Mouse (Mus musculus) forebrain, embryonic 15.5 days (tissue): ENCODE results near the gene Krtap1-4. TPM values are rescaled to one million over a fixed set of nuclear protein-coding genes. Genes with fewer than 3 reads are reported as not detected.
"Not testable (repeated sequence)": the region's sequence is repeated elsewhere in the genome, so short reads cannot be mapped to it uniquely, and the experiment has no call there.

Source experiments
- ATAC-seq: fragments of 200-750 bp; cut with Nextera tagmentation; replicated peaks from 2 replicates; pipeline ENCODE4 v1.8.0; 2017; ENCODE audit warnings: mild to moderate bottlenecking, moderate TSS enrichment, moderate library complexity
- H3K27ac ChIP-seq: fragments of 300-500 bp; sonication (generic); replicated peaks from 2 replicates; pipeline ENCODE4 v1.5.1; 2015; ENCODE audit warnings: mild to moderate bottlenecking, inconsistent platforms
- H3K27me3 ChIP-seq: fragments of 300-500 bp; sonication (generic); 2 replicates; pipeline ENCODE4 v1.6.1; 2015; ENCODE audit warnings: inconsistent platforms
- H3K36me3 ChIP-seq: fragments of 300-500 bp; sonication (generic); 2 replicates; pipeline ENCODE4 v1.6.1; 2015; ENCODE audit warnings: mild to moderate bottlenecking, inconsistent platforms
- H3K4me1 ChIP-seq: fragments of 300-500 bp; sonication (generic); 2 replicates; pipeline ENCODE4 v1.6.1; 2015; ENCODE audit warnings: inconsistent platforms
- H3K4me2 ChIP-seq: fragments of 300-500 bp; sonication (generic); replicated peaks from 2 replicates; pipeline ENCODE4 v1.6.1; 2015; ENCODE audit warnings: mild to moderate bottlenecking, inconsistent platforms
- H3K4me3 ChIP-seq: fragments of 300-500 bp; sonication (generic); 2 replicates; pipeline ENCODE4 v1.5.1; 2015; ENCODE audit warnings: mild to moderate bottlenecking, inconsistent platforms
- H3K9ac ChIP-seq: fragments of 300-500 bp; sonication (generic); replicated peaks from 2 replicates; pipeline ENCODE4 v1.6.1; 2015; ENCODE audit warnings: mild to moderate bottlenecking, inconsistent platforms
- H3K9me3 ChIP-seq: fragments of 300-500 bp; sonication (generic); 2 replicates; pipeline ENCODE4 v1.6.1; 2016; ENCODE audit warnings: inconsistent platforms
- WGBS: fragments of 180-500 bp; shearing (Covaris S2); methylation state at CpG from one replicate; pipeline ENCODE4 v1.1.7; 2015; ENCODE audit warnings: mixed read lengths; 5-methylcytosine and 5-hydroxymethylcytosine counted together
- polyA plus RNA-seq: library from polyadenylated mRNA; unstranded; fragments of >200 nt; fragmentation: Nextera tagmentation; extraction: Ambion mirVana; gene quantifications from 2 replicates; pipeline ENCODE4 v1.2.1, GENCODE M21; 2015

Krtap1-4 gene
- polyA plus RNA-seq = not detected in 2 replicates

DNA sequence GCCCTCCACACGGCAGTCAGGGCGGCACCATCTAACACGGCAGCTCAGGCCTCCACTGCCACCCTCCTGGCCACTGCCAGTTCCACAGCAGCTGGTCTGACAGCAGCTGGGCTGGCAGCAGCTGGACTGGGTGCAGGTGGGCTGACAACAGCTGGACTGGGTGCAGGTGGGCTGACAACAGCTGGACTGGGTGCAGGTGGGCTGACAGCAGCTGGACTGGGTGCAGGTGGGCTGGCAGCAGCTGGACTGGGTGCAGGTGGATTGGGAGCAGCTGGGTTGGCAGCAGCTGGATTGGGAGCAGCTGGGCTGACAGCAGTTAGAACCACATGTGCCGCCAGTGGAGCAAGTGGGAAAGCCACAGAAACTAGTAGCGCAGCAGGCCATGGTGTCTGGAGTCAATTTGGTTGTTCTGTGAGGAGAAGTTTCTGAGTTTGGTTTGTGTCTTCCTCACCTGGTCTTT is at the start of gene Krtap1-4:
Gene Krtap1-4 (minus strand): TSS at position 410 of the 460 bp plus-strand sequence.
- ATAC-seq = no peak
- H3K27me3 ChIP-seq = no peaks in the 10 kb centered on the region
- H3K4me1 ChIP-seq = no peaks in the 10 kb centered on the region
- H3K9me3 ChIP-seq = no peaks in the 10 kb centered on the region
- no peak within 1 kb of the TSS for H3K4me2 ChIP-seq
- 82% methylated on average over 5 of the region's 5 CpGs for WGBS
- H3K9ac ChIP-seq = no peak within 1 kb of the TSS
- no peak within 1 kb of the TSS for H3K4me3 ChIP-seq
- no peaks in the 10 kb centered on the region for H3K36me3 ChIP-seq
- no peak within 1 kb of the TSS for H3K27ac ChIP-seq

DNA sequence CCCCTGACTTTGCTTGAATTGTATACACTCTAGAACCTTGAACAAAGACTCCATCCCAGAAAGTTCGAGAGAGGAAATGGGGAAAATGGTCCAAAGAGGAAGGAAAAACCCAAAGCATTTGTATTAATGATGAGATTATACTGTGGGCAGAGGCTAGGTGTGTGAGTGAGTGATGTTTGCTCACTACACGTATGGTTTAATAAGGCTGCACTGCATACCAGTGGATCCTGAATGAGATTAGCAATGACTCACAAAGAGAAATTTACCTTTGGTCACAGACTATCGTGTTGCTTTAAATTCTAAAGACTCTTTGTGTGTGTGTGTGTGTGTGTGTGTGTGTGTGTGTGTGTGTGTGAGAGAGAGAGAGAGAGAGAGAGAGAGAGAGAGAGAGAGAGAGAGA is 47.4 kb upstream of the Krtap1-4 start:
- no peak overlapping the region for H3K9ac ChIP-seq
- no peaks in the 10 kb centered on the region for H3K9me3 ChIP-seq
- ATAC-seq = no peak
- H3K27me3 ChIP-seq = no peaks in the 10 kb centered on the region
- no peak overlapping the region for H3K4me2 ChIP-seq
- no peaks in the 10 kb centered on the region for H3K4me1 ChIP-seq
- H3K4me3 ChIP-seq = no peak overlapping the region
- WGBS = 71% methylated on average over 3 of the region's 3 CpGs
- H3K36me3 ChIP-seq = no peaks in the 10 kb centered on the region
- H3K27ac ChIP-seq = no peak overlapping the region

DNA sequence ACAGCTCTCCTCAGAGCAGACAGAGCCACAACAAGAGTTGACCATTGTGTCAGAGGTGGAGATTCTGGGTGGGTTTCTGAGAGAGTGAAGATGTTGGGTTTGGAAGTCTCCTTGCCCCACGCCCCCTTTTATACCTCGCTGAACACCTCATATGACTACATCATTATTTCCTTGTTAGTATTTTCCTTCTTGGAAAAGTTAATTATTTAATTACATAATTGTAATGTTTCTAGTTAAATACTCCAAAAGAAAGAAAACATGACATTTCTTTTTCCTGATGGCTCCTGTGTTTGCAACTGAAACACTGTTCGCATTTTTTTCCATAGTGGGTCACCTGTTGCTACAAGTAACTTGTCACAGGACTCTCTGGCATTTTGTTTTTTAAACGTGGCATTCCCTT is 44.7 kb upstream of the Krtap1-4 start, which contains the start of gene Krtap4-1:
Gene Krtap4-1 (minus strand): TSS at position 101 of the 400 bp plus-strand sequence.
- H3K4me1 ChIP-seq = no peaks in the 10 kb centered on the region
- no peaks in the 10 kb centered on the region for H3K27me3 ChIP-seq
- no peaks in the 10 kb centered on the region for H3K36me3 ChIP-seq
- no peak for ATAC-seq
- no peak within 1 kb of the TSS for H3K4me2 ChIP-seq
- H3K9ac ChIP-seq = no peak within 1 kb of the TSS
- 79% methylated on average over 4 of the region's 4 CpGs for WGBS
- H3K9me3 ChIP-seq = no peaks in the 10 kb centered on the region
- no peak within 1 kb of the TSS for H3K27ac ChIP-seq
- no peak within 1 kb of the TSS for H3K4me3 ChIP-seq

- ATAC-seq = no peak
- Histone ChIP-seq H3K9me3 (no peaks in the 10 kb centered on the region), H3K36me3 (no peaks in the 10 kb centered on the region), H3K4me3 (no peak within 1 kb of the TSS), H3K4me2 (no peak within 1 kb of the TSS), H3K27me3 (no peaks in the 10 kb centered on the region), H3K9ac (no peak within 1 kb of the TSS), H3K4me1 (no peaks in the 10 kb centered on the region), H3K27ac (no peak within 1 kb of the TSS)
- 91% methylated on average over 2 of the region's 2 CpGs for WGBS
Observed at GRCm38 (mm10) chr11:99620335-99620734, 36.9 kb upstream of the Krtap1-4 start, which contains the start of gene Gm11562. TSS of gene Gm11562 (minus strand) at chr11:99620435.

DNA sequence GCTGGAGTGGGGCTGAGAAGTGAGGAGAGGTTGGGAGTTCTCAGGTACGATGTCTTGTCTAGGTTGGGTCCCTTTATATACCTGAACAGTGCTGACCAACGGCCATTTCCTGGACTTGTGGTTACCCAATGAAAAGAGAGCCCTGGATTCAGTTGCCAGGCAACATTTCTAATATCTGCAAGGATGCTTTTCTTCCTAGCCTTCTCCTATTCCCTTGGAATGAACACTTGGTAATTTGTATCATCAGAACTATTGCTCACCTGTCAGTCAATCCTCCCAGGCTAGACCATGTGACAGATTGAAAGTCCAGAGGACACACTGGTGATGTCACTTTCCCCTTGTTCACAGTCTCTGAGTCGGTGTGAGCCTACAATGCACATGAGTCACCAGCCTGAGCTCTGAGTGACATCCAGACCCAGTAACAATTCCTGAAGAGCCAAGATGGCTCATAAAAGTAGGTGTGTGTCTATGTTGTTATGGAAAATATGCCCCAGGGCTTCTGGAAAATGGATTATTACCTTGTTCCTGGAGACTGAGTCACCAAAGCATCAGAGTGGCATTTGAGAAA is 31.4 kb upstream of the Krtap1-4 start, which contains the start of gene Krtap2-4:
Gene Krtap2-4 (minus strand): TSS at position 51 of the 568 bp plus-strand sequence.
- Histone ChIP-seq H3K9ac (no peak within 1 kb of the TSS), H3K4me2 (no peak within 1 kb of the TSS), H3K4me3 (no peak within 1 kb of the TSS), H3K4me1 (no peaks in the 10 kb centered on the region), H3K27me3 (no peaks in the 10 kb centered on the region), H3K36me3 (no peaks in the 10 kb centered on the region), H3K9me3 (no peaks in the 10 kb centered on the region), H3K27ac (no peak within 1 kb of the TSS)
- ATAC-seq = no peak
- WGBS = 75% methylated on average over 3 of the region's 3 CpGs

DNA sequence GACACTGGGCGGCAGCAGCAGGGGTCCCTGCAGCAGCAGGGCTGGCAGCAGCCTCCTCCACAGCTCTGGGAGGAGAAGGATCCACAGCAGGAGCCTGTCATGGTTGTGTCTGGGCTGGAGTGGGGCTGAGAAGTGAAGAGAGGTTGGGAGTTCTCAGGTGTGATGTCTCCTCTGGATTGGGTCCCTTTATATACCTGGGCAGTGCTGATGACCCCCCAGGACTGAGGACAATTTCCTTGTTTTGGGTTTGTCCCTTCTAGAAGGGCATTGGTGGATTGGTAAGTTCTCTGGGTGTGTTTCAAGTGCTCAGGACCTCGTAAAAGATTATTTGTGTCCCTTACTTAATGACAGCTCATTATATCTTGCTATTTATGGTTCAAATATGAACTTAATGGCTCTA is 26.6 kb upstream of the Krtap1-4 start, which contains the start of gene Gm11937:
Gene Gm11937 (minus strand): TSS at position 101 of the 400 bp plus-strand sequence.
- not testable (repeated sequence) for H3K27me3 ChIP-seq, H3K4me2 ChIP-seq, H3K4me3 ChIP-seq, H3K36me3 ChIP-seq, H3K27ac ChIP-seq, H3K9me3 ChIP-seq, H3K4me1 ChIP-seq, ATAC-seq, H3K9ac ChIP-seq
- 86% methylated on average over 2 of the region's 2 CpGs for WGBS

- H3K27me3 ChIP-seq = no peaks in the 10 kb centered on the region
- H3K36me3 ChIP-seq = no peaks in the 10 kb centered on the region
- H3K9me3 ChIP-seq = no peaks in the 10 kb centered on the region
- no peak overlapping the region for H3K4me3 ChIP-seq
- no peak overlapping the region for H3K4me2 ChIP-seq
- H3K4me1 ChIP-seq = no peaks in the 10 kb centered on the region
- no peak for ATAC-seq
- H3K9ac ChIP-seq = no peak overlapping the region
- H3K27ac ChIP-seq = no peak overlapping the region
- WGBS = 73% methylated on average over 1 of the region's 1 CpGs
Observed at GRCm38 (mm10) chr11:99609126-99609525, 25.7 kb upstream of the Krtap1-4 start.

DNA sequence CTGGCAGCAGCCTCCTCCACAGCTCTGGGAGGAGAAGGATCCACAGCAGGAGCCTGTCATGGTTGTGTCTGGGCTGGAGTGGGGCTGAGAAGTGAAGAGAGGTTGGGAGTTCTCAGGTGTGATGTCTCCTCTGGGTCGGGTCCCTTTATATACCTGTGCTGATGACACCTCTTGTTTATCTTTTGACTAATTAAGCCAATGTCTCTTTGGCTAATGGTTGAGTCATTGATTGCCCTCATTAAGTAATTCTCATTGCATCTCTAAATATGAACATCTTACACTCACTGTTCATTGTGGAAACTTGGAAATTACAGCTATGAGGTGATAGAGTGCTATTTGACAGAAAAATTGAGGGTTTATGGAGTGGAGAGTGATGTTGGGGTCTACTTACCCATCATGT is 19.8 kb upstream of the Krtap1-4 start, which contains the start of gene Gm11938:
Gene Gm11938 (minus strand): TSS at position 101 of the 400 bp plus-strand sequence.
- H3K27me3 ChIP-seq, H3K4me1 ChIP-seq, H3K36me3 ChIP-seq, H3K9me3 ChIP-seq, H3K4me2 ChIP-seq, H3K4me3 ChIP-seq, H3K27ac ChIP-seq, ATAC-seq, H3K9ac ChIP-seq: not testable (repeated sequence)
- WGBS = 86% methylated on average over 1 of the region's 1 CpGs

DNA sequence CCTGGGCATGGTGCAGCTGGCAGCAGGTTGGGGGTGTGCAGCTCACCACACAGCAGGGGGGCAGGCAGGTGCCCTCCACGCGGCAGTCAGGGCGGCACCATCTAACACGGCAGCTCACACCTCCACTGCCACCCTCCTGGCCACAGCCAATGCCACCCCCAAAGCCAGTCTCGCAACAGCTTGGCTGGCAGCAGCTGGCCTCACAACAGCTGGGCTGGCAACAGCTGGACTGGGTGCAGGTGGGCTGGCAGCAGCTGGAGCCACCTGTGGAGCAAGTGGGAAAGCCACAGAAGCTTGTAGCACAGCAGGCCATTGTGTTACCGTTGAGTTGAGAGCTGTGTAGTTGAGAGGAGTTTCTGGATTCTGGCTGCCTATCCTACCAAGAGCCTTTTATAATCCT is 14.3 kb upstream of the Krtap1-4 start, which contains the start of gene Krtap9-3:
Gene Krtap9-3 (minus strand): TSS at position 364 of the 400 bp plus-strand sequence.
- not testable (repeated sequence) for H3K27ac ChIP-seq, H3K9me3 ChIP-seq, H3K36me3 ChIP-seq, H3K27me3 ChIP-seq, H3K4me3 ChIP-seq, H3K4me1 ChIP-seq, ATAC-seq, H3K9ac ChIP-seq, H3K4me2 ChIP-seq
- 79% methylated on average over 6 of the region's 6 CpGs for WGBS

DNA sequence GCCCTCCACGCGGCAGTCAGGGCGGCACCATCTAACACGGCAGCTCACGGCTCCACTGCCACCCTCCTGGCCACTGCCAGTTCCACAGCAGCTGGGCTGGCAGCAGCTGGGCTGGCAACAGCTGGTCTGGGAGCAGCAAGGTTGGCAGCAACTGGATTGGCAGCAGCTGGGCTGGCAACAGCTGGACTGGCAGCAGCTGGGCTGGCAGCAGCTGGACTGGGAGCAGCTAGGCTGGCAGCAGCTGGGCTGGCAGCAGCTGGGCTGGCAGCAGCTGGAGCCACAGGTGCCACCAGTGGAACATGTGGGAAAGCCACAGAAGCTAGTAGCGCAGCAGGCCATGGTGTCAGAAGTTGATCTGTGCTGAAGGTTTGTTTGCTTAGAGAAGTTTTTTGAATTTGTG is 7.5 kb upstream of the Krtap1-4 start, which contains the start of gene Krtap1-3:
Gene Krtap1-3 (minus strand): TSS at position 359 of the 400 bp plus-strand sequence.
- H3K27me3 ChIP-seq = no peaks in the 10 kb centered on the region
- H3K27ac ChIP-seq = no peak within 1 kb of the TSS
- no peaks in the 10 kb centered on the region for H3K36me3 ChIP-seq
- H3K9me3 ChIP-seq = no peaks in the 10 kb centered on the region
- no peak within 1 kb of the TSS for H3K4me3 ChIP-seq
- no peak within 1 kb of the TSS for H3K9ac ChIP-seq
- no peaks in the 10 kb centered on the region for H3K4me1 ChIP-seq
- WGBS = 84% methylated on average over 6 of the region's 6 CpGs
- H3K4me2 ChIP-seq = no peak within 1 kb of the TSS
- ATAC-seq = no peak

GRCm38 (mm10) chr11:99585096-99585495 is 1.6 kb upstream of the Krtap1-4 start:
- Histone ChIP-seq H3K27ac (no peak overlapping the region), H3K9ac (no peak overlapping the region), H3K36me3 (no peaks in the 10 kb centered on the region), H3K4me2 (no peak overlapping the region), H3K27me3 (no peaks in the 10 kb centered on the region), H3K9me3 (no peaks in the 10 kb centered on the region), H3K4me1 (no peaks in the 10 kb centered on the region), H3K4me3 (no peak overlapping the region)
- 77% methylated on average over 7 of the region's 7 CpGs for WGBS
- ATAC-seq = no peak

DNA sequence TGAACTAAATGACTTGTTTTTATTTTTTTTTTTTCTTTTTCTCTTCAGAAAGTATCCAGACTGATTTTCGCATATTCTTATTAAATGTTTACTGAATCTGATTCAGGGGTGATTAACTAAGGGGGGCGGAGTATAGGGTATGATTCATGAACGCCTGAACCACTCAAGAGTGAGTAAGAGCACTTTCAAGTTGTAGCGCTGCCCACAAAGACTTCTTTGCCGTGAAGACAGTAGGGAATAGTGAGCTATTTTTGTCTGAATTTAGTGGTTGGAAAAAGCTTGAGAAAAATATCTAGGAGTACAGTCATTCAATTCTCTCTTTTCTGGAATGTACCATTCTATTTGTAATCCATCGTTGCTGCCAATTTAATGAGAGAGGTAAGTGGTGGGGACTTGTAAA is 1.9 kb downstream of the Krtap1-4 start:
- Histone ChIP-seq H3K4me3 (no peak overlapping the region), H3K4me1 (no peaks in the 10 kb centered on the region), H3K36me3 (no peaks in the 10 kb centered on the region), H3K9ac (no peak overlapping the region), H3K4me2 (no peak overlapping the region), H3K27me3 (no peaks in the 10 kb centered on the region), H3K27ac (no peak overlapping the region), H3K9me3 (no peaks in the 10 kb centered on the region)
- ATAC-seq = no peak
- WGBS = 66% methylated on average over 6 of the region's 6 CpGs

GRCm38 (mm10) chr11:99581051-99581450 is 2.4 kb downstream of the Krtap1-4 start:
- ATAC-seq = no peak
- Histone ChIP-seq H3K9ac (no peak overlapping the region), H3K27ac (no peak overlapping the region), H3K36me3 (no peaks in the 10 kb centered on the region), H3K27me3 (no peaks in the 10 kb centered on the region), H3K4me1 (no peaks in the 10 kb centered on the region), H3K4me2 (no peak overlapping the region), H3K4me3 (no peak overlapping the region), H3K9me3 (no peaks in the 10 kb centered on the region)
- WGBS = 90% methylated on average over 5 of the region's 5 CpGs
